Mouse (Mus musculus) ES-Bruce4 (cell line): ENCODE measurements around the gene Igf2r.

ENCODE experiments used
- CTCF ChIP-seq: IDR thresholded peaks from one replicate; pipeline ENCODE4 v1.8.1; 2011; ENCODE audit warnings: low read depth, low read length
- EP300 ChIP-seq: IDR thresholded peaks from 2 replicates; pipeline ENCODE4 v1.6.1; 2011; ENCODE audit warnings: low read depth, low read length; ENCODE audit not compliant: insufficient read depth
- POLR2A ChIP-seq: IDR thresholded peaks from one replicate; pipeline ENCODE4 v1.8.1; 2011; ENCODE audit warnings: low read length; ENCODE audit not compliant: insufficient read depth

DNA sequence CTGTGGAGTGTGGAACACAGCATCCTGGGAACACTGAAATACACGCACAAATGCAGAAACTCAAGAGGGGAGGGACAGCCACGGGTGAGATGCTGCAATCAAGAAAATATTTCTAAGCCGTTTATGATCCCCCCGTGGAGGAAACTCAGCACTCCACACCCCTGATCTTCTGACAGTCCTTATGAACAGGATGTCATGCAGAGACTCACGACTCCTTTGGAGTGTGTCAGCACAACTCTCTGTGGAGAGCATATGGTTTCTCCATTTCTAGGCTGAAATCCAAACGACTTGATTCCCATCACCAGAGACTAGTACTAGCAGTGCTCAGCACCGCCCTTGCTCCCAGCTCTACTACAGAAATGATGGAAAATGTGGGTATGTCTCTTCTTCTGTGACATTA lies 51.2 kb downstream of the Igf2r start:
- no peak for TF ChIP-seq CTCF
- TF ChIP-seq POLR2A, result no peak
- TF ChIP-seq EP300, result no peak
